Mouse (Mus musculus) MEL (cell line): Measurements from ENCODE around the gene Hbq1b. TPM values are rescaled to one million over a fixed set of nuclear protein-coding genes. Genes with fewer than 3 reads are reported as not detected.

ENCODE experiments used
- DNase-seq: peaks from one replicate; pipeline ENCODE4 v3.0.0; 2011; ENCODE audit warnings: low read depth, low spot score
- H3K27ac ChIP-seq: 2 replicates; pipeline ENCODE4 v1.5.1; 2012; ENCODE audit warnings: low read depth, mild to moderate bottlenecking, control low read depth, low read length, moderate library complexity; ENCODE audit not compliant: control insufficient read depth
- H3K27me3 ChIP-seq, 2 experiments: fragments of 150-350 bp in 1 of 2; sonication (generic) in 1 of 2; 2 replicates each; pipeline ENCODE4 v1.6.1; 2012; ENCODE audit warnings: low read length in 2 of 2, mild to moderate bottlenecking in 2 of 2, improper control_type of control experiment in 1 of 2, moderate library complexity in 1 of 2; ENCODE audit not compliant: insufficient read depth in 2 of 2, control insufficient read depth in 1 of 2
- H3K36me3 ChIP-seq, 2 experiments: 2 replicates each; pipeline ENCODE4 v1.6.1; 2012 to 2014; ENCODE audit warnings: low read length in 2 of 2, improper control_type of control experiment in 1 of 2, inconsistent platforms in 1 of 2, mild to moderate bottlenecking in 1 of 2; ENCODE audit not compliant: insufficient read depth in 2 of 2, control insufficient read depth in 1 of 2
- H3K4me1 ChIP-seq, 2 experiments: fragments of 150-350 bp in 1 of 2; sonication (generic) in 1 of 2; 2 replicates each; pipeline ENCODE4 v1.6.1; 2012; ENCODE audit warnings: low read length in 2 of 2, improper control_type of control experiment in 1 of 2, mild to moderate bottlenecking in 1 of 2; ENCODE audit not compliant: insufficient read depth in 2 of 2, control insufficient read depth in 1 of 2
- H3K4me3 ChIP-seq, 2 experiments: fragments of 150-350 bp in 1 of 2; sonication (generic) in 1 of 2; 2 replicates each; pipeline ENCODE4 v1.5.1; 2012; ENCODE audit warnings: low read depth in 2 of 2, low read length in 2 of 2, mild to moderate bottlenecking in 2 of 2, moderate library complexity in 2 of 2, control low read depth in 1 of 2, improper control_type of control experiment in 1 of 2; ENCODE audit not compliant: control insufficient read depth in 1 of 2, insufficient read depth in 1 of 2
- H3K79me2 ChIP-seq: 2 replicates; pipeline ENCODE4 v1.6.1; 2012; ENCODE audit warnings: mild to moderate bottlenecking, low read length, moderate library complexity; ENCODE audit not compliant: control insufficient read depth, poor library complexity, insufficient read depth
- H3K9ac ChIP-seq: 2 replicates; pipeline ENCODE4 v1.6.1; 2012; ENCODE audit warnings: low read depth, mild to moderate bottlenecking, control low read depth, low read length, moderate library complexity; ENCODE audit not compliant: control insufficient read depth, poor library complexity, severe bottlenecking
- H3K9me3 ChIP-seq: fragments of 150-350 bp; sonication (generic); replicated peaks from 2 replicates; pipeline ENCODE4 v1.6.1; 2012; ENCODE audit warnings: mild to moderate bottlenecking, low read length, improper control_type of control experiment, moderate library complexity; ENCODE audit not compliant: insufficient read depth
- BHLHE40 ChIP-seq: IDR thresholded peaks from 2 replicates; pipeline ENCODE4 v1.6.1; 2012; ENCODE audit warnings: low read depth, mild to moderate bottlenecking, inconsistent platforms, low read length, improper control_type of control experiment, borderline replicate concordance
- CHD1 ChIP-seq: IDR thresholded peaks from 2 replicates; pipeline ENCODE4 v1.6.1; 2012; ENCODE audit warnings: low read depth, mild to moderate bottlenecking, inconsistent platforms, low read length, improper control_type of control experiment
- CHD2 ChIP-seq: IDR thresholded peaks from 2 replicates; pipeline ENCODE4 v1.6.1; 2011; ENCODE audit warnings: low read length, improper control_type of control experiment
- CTCF ChIP-seq, 3 experiments: IDR thresholded peaks in 2 of 3; conservative IDR thresholded peaks in 1 of 3; 2 replicates each; pipeline ENCODE4 v1.5.1; 2011 to 2012; ENCODE audit warnings: low read length in 3 of 3, low read depth in 2 of 3, mild to moderate bottlenecking in 2 of 3, improper control_type of control experiment in 1 of 3, inconsistent platforms in 1 of 3, mixed read lengths in 1 of 3, moderate library complexity in 1 of 3; ENCODE audit not compliant: control insufficient read depth in 1 of 3, insufficient read depth in 1 of 3, poor library complexity in 1 of 3, severe bottlenecking in 1 of 3
- EP300 ChIP-seq, 2 experiments: IDR thresholded peaks; 2 replicates each; pipeline ENCODE4 v1.6.1; 2011; ENCODE audit warnings: improper control_type of control experiment in 2 of 2, low read length in 2 of 2, low read depth in 1 of 2, mild to moderate bottlenecking in 1 of 2
- ETS1 ChIP-seq: IDR thresholded peaks from 2 replicates; pipeline ENCODE4 v1.6.1; 2012; ENCODE audit warnings: low read depth, mild to moderate bottlenecking, inconsistent platforms, low read length, improper control_type of control experiment, moderate library complexity
- GABPA ChIP-seq: IDR thresholded peaks from 2 replicates; pipeline ENCODE4 v1.6.1; 2012; ENCODE audit warnings: low read depth, mild to moderate bottlenecking, inconsistent platforms, low read length, improper control_type of control experiment, moderate library complexity
- GATA1 ChIP-seq: IDR thresholded peaks from 2 replicates; pipeline ENCODE4 v1.6.1; 2011; ENCODE audit warnings: low read depth, low read length, improper control_type of control experiment
- HCFC1 ChIP-seq: IDR thresholded peaks from 2 replicates; pipeline ENCODE4 v1.6.1; 2012; ENCODE audit warnings: low read depth, mild to moderate bottlenecking, inconsistent platforms, low read length, improper control_type of control experiment, moderate library complexity
- KAT2A ChIP-seq: conservative IDR thresholded peaks from 2 replicates; pipeline ENCODE4 v1.6.1; 2012; ENCODE audit warnings: low read depth, low read length, improper control_type of control experiment, inconsistent platforms
- MAX ChIP-seq: IDR thresholded peaks from 2 replicates; pipeline ENCODE4 v1.6.1; 2011; ENCODE audit warnings: low read length, improper control_type of control experiment
- MAZ ChIP-seq: IDR thresholded peaks from 2 replicates; pipeline ENCODE4 v1.6.1; 2012; ENCODE audit warnings: low read depth, mild to moderate bottlenecking, inconsistent platforms, low read length, improper control_type of control experiment
- MEF2A ChIP-seq: IDR thresholded peaks from 2 replicates; pipeline ENCODE4 v1.6.1; 2014; ENCODE audit warnings: low read depth, mild to moderate bottlenecking, inconsistent platforms, low read length, improper control_type of control experiment; ENCODE audit not compliant: poor library complexity, insufficient replicate concordance, severe bottlenecking; ENCODE audit errors: extremely low read depth
- MXI1 ChIP-seq: IDR thresholded peaks from 2 replicates; pipeline ENCODE4 v1.6.1; 2011; ENCODE audit warnings: mild to moderate bottlenecking, low read depth, low read length, improper control_type of control experiment
- MYB ChIP-seq: IDR thresholded peaks from 2 replicates; pipeline ENCODE4 v1.6.1; 2011; ENCODE audit warnings: mild to moderate bottlenecking, low read depth, low read length, improper control_type of control experiment
- MYC ChIP-seq: IDR thresholded peaks from 2 replicates; pipeline ENCODE4 v1.6.1; 2011; ENCODE audit warnings: low read depth, mild to moderate bottlenecking, low read length, improper control_type of control experiment, moderate library complexity
- NELFE ChIP-seq: IDR thresholded peaks from 2 replicates; pipeline ENCODE4 v1.6.1; 2011; ENCODE audit warnings: low read depth, low read length, improper control_type of control experiment
- NRF1 ChIP-seq: IDR thresholded peaks from 2 replicates; pipeline ENCODE4 v1.6.1; 2014; ENCODE audit warnings: low read depth, mild to moderate bottlenecking, inconsistent platforms, low read length, improper control_type of control experiment, moderate library complexity; ENCODE audit not compliant: poor library complexity, insufficient read depth, severe bottlenecking
- POLR2A ChIP-seq, 2 experiments: IDR thresholded peaks; 2 replicates each; pipeline ENCODE4 v1.6.1; 2011 to 2012; ENCODE audit warnings: low read length in 2 of 2, mild to moderate bottlenecking in 2 of 2, control low read depth in 1 of 2, improper control_type of control experiment in 1 of 2, low read depth in 1 of 2, moderate library complexity in 1 of 2; ENCODE audit not compliant: control insufficient read depth in 1 of 2, insufficient read depth in 1 of 2, poor library complexity in 1 of 2
- POLR2AphosphoS2 ChIP-seq: IDR thresholded peaks from 2 replicates; pipeline ENCODE4 v1.6.1; 2011; ENCODE audit warnings: low read length, improper control_type of control experiment
- POLR2AphosphoS5 ChIP-seq: IDR thresholded peaks from 2 replicates; pipeline ENCODE4 v1.6.1; 2012; ENCODE audit warnings: low read depth, borderline replicate concordance, mild to moderate bottlenecking, inconsistent platforms, low read length, moderate library complexity, mixed read lengths
- RAD21 ChIP-seq: IDR thresholded peaks from 2 replicates; pipeline ENCODE4 v1.6.1; 2011; ENCODE audit warnings: mild to moderate bottlenecking, low read depth, low read length, improper control_type of control experiment
- RCOR1 ChIP-seq: IDR thresholded peaks from 2 replicates; pipeline ENCODE4 v1.6.1; 2012; ENCODE audit warnings: low read depth, mild to moderate bottlenecking, inconsistent platforms, low read length, improper control_type of control experiment
- SMC3 ChIP-seq: IDR thresholded peaks from 2 replicates; pipeline ENCODE4 v1.6.1; 2011; ENCODE audit warnings: low read depth, low read length, improper control_type of control experiment
- TBP ChIP-seq: IDR thresholded peaks from 2 replicates; pipeline ENCODE4 v1.8.0; 2011; ENCODE audit warnings: low read depth, low read length, improper control_type of control experiment
- TCF12 ChIP-seq: IDR thresholded peaks from 2 replicates; pipeline ENCODE4 v1.6.1; 2014; ENCODE audit warnings: low read depth, mild to moderate bottlenecking, inconsistent platforms, low read length, improper control_type of control experiment, moderate library complexity
- USF2 ChIP-seq, 2 experiments: IDR thresholded peaks; 2 replicates each; pipeline ENCODE4 v1.6.1; 2011 to 2012; ENCODE audit warnings: improper control_type of control experiment in 2 of 2, low read length in 2 of 2, borderline replicate concordance in 1 of 2, inconsistent platforms in 1 of 2, low read depth in 1 of 2, mild to moderate bottlenecking in 1 of 2; ENCODE audit not compliant: insufficient read depth in 1 of 2
- ZC3H11A ChIP-seq: IDR thresholded peaks from 2 replicates; pipeline ENCODE4 v1.6.1; 2012; ENCODE audit warnings: low read depth, mild to moderate bottlenecking, inconsistent platforms, low read length, improper control_type of control experiment
- ZMIZ1 ChIP-seq: IDR thresholded peaks from 2 replicates; pipeline ENCODE4 v1.6.1; 2012; ENCODE audit warnings: low read depth, mild to moderate bottlenecking, inconsistent platforms, low read length, improper control_type of control experiment, moderate library complexity
- ZNF384 ChIP-seq: IDR thresholded peaks from 2 replicates; pipeline ENCODE4 v1.6.1; 2012; ENCODE audit warnings: low read depth, mild to moderate bottlenecking, inconsistent platforms, low read length, improper control_type of control experiment
- polyA plus RNA-seq, 2 experiments: library from polyadenylated mRNA; stranded (reverse) in 1 of 2; unstranded in 1 of 2; fragments of >175 nt in 1 of 2; fragments of >200 nt in 1 of 2; gene quantifications; 2 replicates each; pipeline versions ENCODE4 v1.2.1 to v1.2.4; 2012; ENCODE audit warnings: low replicate concordance in 2 of 2, low read depth in 1 of 2; ENCODE audit not compliant: insufficient read length in 2 of 2, insufficient read depth in 1 of 2, missing spikeins in 1 of 2
- total RNA-seq: library from RNA; depleted of rRNA; stranded (reverse); fragments of 300-350 nt; gene quantifications from 2 replicates; pipeline ENCODE4 v1.2.3, GENCODE M21; 2012

The Hbq1b gene
- total and polyA plus RNA-seq, 3 experiments, result 2.3 to 6.5 TPM; not detected in 1

GRCm38 (mm10) chr11:32244617-32245016 is 42.1 kb upstream of the Hbq1b start:
- H3K36me3 ChIP-seq, result peaks cover 0 to 45% of the 10 kb centered on the region in 2 experiments; a peak in 2 of 4 replicates
- H3K79me2 ChIP-seq, result no peaks in the 10 kb centered on the region
- TF ChIP-seq ZNF384, result no peak
- TF ChIP-seq TBP, result no peak
- no peak for TF ChIP-seq SMC3
- peak; percentile 45; the same call in 1 of the 2 replicates for TF ChIP-seq MAX
- TF ChIP-seq USF2 (IDR thresholded peaks at IDR 0.05; ENCODE audit: borderline replicate concordance in 1 of 2, insufficient read depth in 1 of 2, low read depth in 1 of 2, low read length in 2 of 2), result no peak
- TF ChIP-seq NELFE, result no peak
- no peak for TF ChIP-seq NRF1
- TF ChIP-seq EP300 (IDR thresholded peaks at IDR 0.05; ENCODE audit: low read depth in 1 of 2, low read length in 2 of 2), result peak in 1 of 2 experiments; percentile 10; a peak in 1 of 4 replicates
- 0 out of 2 replicates have a peak, but pooled peaks have one; percentile 49 for TF ChIP-seq MYC
- TF ChIP-seq KAT2A, result no peak
- no peak for TF ChIP-seq RAD21
- no peak for TF ChIP-seq ETS1
- 0 out of 2 replicates have a peak, but pooled peaks have one; percentile 14 for TF ChIP-seq TCF12
- TF ChIP-seq BHLHE40, result no peak
- no peaks in the 10 kb centered on the region for H3K9me3 ChIP-seq
- DNase-seq, result no peak
- H3K27ac ChIP-seq, result peak overlapping the region; percentile 92
- peaks cover 27 to 47% of the 10 kb centered on the region in 2 experiments for H3K4me1 ChIP-seq
- H3K9ac ChIP-seq, result peak overlapping the region; percentile 40
- H3K4me3 ChIP-seq, result no peak overlapping the region
- H3K27me3 ChIP-seq, result no peaks in the 10 kb centered on the region

- Histone ChIP-seq H3K9me3 (no peaks in the 10 kb centered on the region), H3K36me3 (peaks cover 0 to 55% of the 10 kb centered on the region in 2 experiments; a peak in 2 of 4 replicates), H3K9ac (peak overlapping the region; percentile 40), H3K4me1 (peaks cover 32 to 57% of the 10 kb centered on the region in 2 experiments), H3K27ac (peak overlapping the region; percentile 92), H3K27me3 (no peaks in the 10 kb centered on the region), H3K79me2 (no peaks in the 10 kb centered on the region), H3K4me3 (0 out of 4 replicates have a peak overlapping the region, but pooled peaks of 1 of the 2 experiments have one; percentile 2)
- peak; percentile 95 for DNase-seq
- TF ChIP-seq NRF1, result no peak
- TF ChIP-seq MYB, result peak; percentile 66; the same call in 1 of the 2 replicates
- no peak for TF ChIP-seq ZC3H11A
- TF ChIP-seq KAT2A, result peak; percentile 49; the same call in 1 of the 2 replicates
- TF ChIP-seq POLR2A (IDR thresholded peaks at IDR 0.05; ENCODE audit: control insufficient read depth in 1 of 2, insufficient read depth in 1 of 2, low read depth in 1 of 2, low read length in 2 of 2, poor library complexity in 1 of 2), result peak; percentile 25 to 37; a peak in 1 of 4 replicates
- no peak for TF ChIP-seq CHD1
- TF ChIP-seq MAZ, result peak; percentile 36
- no peak for TF ChIP-seq USF2 (IDR thresholded peaks at IDR 0.05; ENCODE audit: borderline replicate concordance in 1 of 2, insufficient read depth in 1 of 2, low read depth in 1 of 2, low read length in 2 of 2)
- peak; percentile 100 for TF ChIP-seq GATA1
- no peak; the same call in 1 of the 2 replicates for TF ChIP-seq POLR2AphosphoS5
- TF ChIP-seq EP300 (IDR thresholded peaks at IDR 0.05; ENCODE audit: low read depth in 1 of 2, low read length in 2 of 2), result peak; percentile 100
- peak; percentile 42 for TF ChIP-seq MXI1
- TF ChIP-seq ZMIZ1, result peak; percentile 84
- no peak for TF ChIP-seq CTCF (IDR thresholded peaks at IDR 0.05 in 2 of 3, conservative IDR thresholded peaks at IDR 0.05 in 1 of 3; ENCODE audit: control insufficient read depth in 1 of 3, insufficient read depth in 1 of 3, low read depth in 2 of 3, low read length in 3 of 3, poor library complexity in 1 of 3, severe bottlenecking in 1 of 3)
- TF ChIP-seq MYC, result no peak; the same call in none of the 2 replicates
- TF ChIP-seq RCOR1, result peak; percentile 96
- peak; percentile 40; the same call in 1 of the 2 replicates for TF ChIP-seq CHD2
- peak; percentile 71; the same call in 1 of the 2 replicates for TF ChIP-seq POLR2AphosphoS2
- no peak for TF ChIP-seq SMC3
- peak; percentile 43; the same call in 1 of the 2 replicates for TF ChIP-seq MEF2A
- peak; percentile 40; the same call in 1 of the 2 replicates for TF ChIP-seq HCFC1
- TF ChIP-seq GABPA, result peak; percentile 68; the same call in 1 of the 2 replicates
- no peak for TF ChIP-seq NELFE
Measured at GRCm38 (mm10) chr11:32245614-32246013, 41.2 kb upstream of the Hbq1b start.
